Mouse (Mus musculus): ENCODE measurements around the gene Prr5.

GRCm38 (mm10) chr15:84736346-84736993, 67.0 kb downstream of the Prr5 start:
- TF ChIP-seq MAX (IDR thresholded peaks at IDR 0.05; ENCODE audit: low read depth) (no peak), MYOG (IDR thresholded peaks at IDR 0.05; ENCODE audit: control insufficient read depth in 1 of 3, insufficient read depth in 1 of 3, insufficient read length in 2 of 3, low read depth in 2 of 3) (no peak), MYOD1 (IDR thresholded peaks at IDR 0.05; ENCODE audit: control insufficient read depth in 1 of 3, insufficient read length in 2 of 3, low read depth in 2 of 3) (no peak), POLR2AphosphoS2 (IDR thresholded peaks at IDR 0.05; ENCODE audit: insufficient read length, low read depth) (no peak), POLR2A (IDR thresholded peaks at IDR 0.05; ENCODE audit: insufficient read length, low read depth) (no peak), TCF12 (IDR thresholded peaks at IDR 0.05; ENCODE audit: insufficient read depth, poor library complexity, severe bottlenecking) (no peak)
